Mouse (Mus musculus): Measurements from ENCODE around the gene Pigr.

The Pigr gene

GRCm38 (mm10) chr1:130826448-130826847 lies at the start of gene Pigr:
TSS of gene Pigr (plus strand) at chr1:130826684.
- DNase-seq (ENCODE audit: low spot score in 2 of 2), result no peak

GRCm38 (mm10) chr1:130779867-130780266 lies 46.6 kb upstream of the Pigr start:
- no peak for DNase-seq (ENCODE audit: low spot score in 2 of 2)

GRCm38 (mm10) chr1:130784054-130784453 lies 42.4 kb upstream of the Pigr start:
- DNase-seq (ENCODE audit: low spot score in 2 of 2), result no peak

- DNase-seq (ENCODE audit: low spot score in 2 of 2), result no peak
Measured at GRCm38 (mm10) chr1:130787001-130787400, 39.5 kb upstream of the Pigr start.

GRCm38 (mm10) chr1:130789512-130790451 lies 36.7 kb upstream of the Pigr start:
- no peak for DNase-seq (ENCODE audit: low spot score in 2 of 2)

- DNase-seq (ENCODE audit: low spot score in 2 of 2), result no peak
Measured at GRCm38 (mm10) chr1:130795331-130795730, 31.2 kb upstream of the Pigr start.

- DNase-seq (ENCODE audit: low spot score in 2 of 2), result peak in 1 of 2 experiments; percentile 55
Measured at GRCm38 (mm10) chr1:130796967-130797684, 29.4 kb upstream of the Pigr start.

- DNase-seq (ENCODE audit: low spot score in 2 of 2), result no peak
Measured at GRCm38 (mm10) chr1:130798037-130798436, 28.4 kb upstream of the Pigr start.

- DNase-seq (ENCODE audit: low spot score in 2 of 2), result no peak
Measured at GRCm38 (mm10) chr1:130798551-130798950, 27.9 kb upstream of the Pigr start.

- DNase-seq (ENCODE audit: low spot score in 2 of 2), result no peak
Measured at GRCm38 (mm10) chr1:130799399-130799798, 27.1 kb upstream of the Pigr start.

GRCm38 (mm10) chr1:130800602-130801001 lies 25.9 kb upstream of the Pigr start, which contains the start of gene Fcamr:
TSS of gene Fcamr (plus strand) at chr1:130800902.
- no peak for DNase-seq (ENCODE audit: low spot score in 2 of 2)

GRCm38 (mm10) chr1:130801511-130801910 lies 25.0 kb upstream of the Pigr start:
- no peak for DNase-seq (ENCODE audit: low spot score in 2 of 2)

GRCm38 (mm10) chr1:130802976-130803375 lies 23.5 kb upstream of the Pigr start:
- no peak for DNase-seq (ENCODE audit: low spot score in 2 of 2)

GRCm38 (mm10) chr1:130804279-130804678 lies 22.2 kb upstream of the Pigr start:
- no peak for DNase-seq (ENCODE audit: low spot score in 2 of 2)

- DNase-seq (ENCODE audit: low spot score in 2 of 2), result no peak
Measured at GRCm38 (mm10) chr1:130810906-130811305, 15.6 kb upstream of the Pigr start.

- no peak for DNase-seq (ENCODE audit: low spot score in 2 of 2)
Measured at GRCm38 (mm10) chr1:130811316-130811715, 15.2 kb upstream of the Pigr start.

GRCm38 (mm10) chr1:130819737-130820136 lies 6.7 kb upstream of the Pigr start:
- no peak for DNase-seq (ENCODE audit: low spot score in 2 of 2)

- no peak for DNase-seq (ENCODE audit: low spot score in 2 of 2)
Measured at GRCm38 (mm10) chr1:130820316-130821148, 6.0 kb upstream of the Pigr start.

GRCm38 (mm10) chr1:130821149-130821471 lies 5.4 kb upstream of the Pigr start:
- no peak for DNase-seq (ENCODE audit: low spot score in 2 of 2)

- no peak for DNase-seq (ENCODE audit: low spot score in 2 of 2)
Measured at GRCm38 (mm10) chr1:130821911-130822625, 4.4 kb upstream of the Pigr start.

GRCm38 (mm10) chr1:130828656-130829055 lies 2.2 kb downstream of the Pigr start:
- no peak for DNase-seq (ENCODE audit: low spot score in 2 of 2)
